Mouse (Mus musculus) retina, postnatal 1 day (tissue): Measurements from ENCODE around the gene Adamts7.

Experiments
- DNase-seq: peaks from one replicate; pipeline ENCODE4 v3.0.0-alpha.2; 2012

Adamts7 gene

DNA sequence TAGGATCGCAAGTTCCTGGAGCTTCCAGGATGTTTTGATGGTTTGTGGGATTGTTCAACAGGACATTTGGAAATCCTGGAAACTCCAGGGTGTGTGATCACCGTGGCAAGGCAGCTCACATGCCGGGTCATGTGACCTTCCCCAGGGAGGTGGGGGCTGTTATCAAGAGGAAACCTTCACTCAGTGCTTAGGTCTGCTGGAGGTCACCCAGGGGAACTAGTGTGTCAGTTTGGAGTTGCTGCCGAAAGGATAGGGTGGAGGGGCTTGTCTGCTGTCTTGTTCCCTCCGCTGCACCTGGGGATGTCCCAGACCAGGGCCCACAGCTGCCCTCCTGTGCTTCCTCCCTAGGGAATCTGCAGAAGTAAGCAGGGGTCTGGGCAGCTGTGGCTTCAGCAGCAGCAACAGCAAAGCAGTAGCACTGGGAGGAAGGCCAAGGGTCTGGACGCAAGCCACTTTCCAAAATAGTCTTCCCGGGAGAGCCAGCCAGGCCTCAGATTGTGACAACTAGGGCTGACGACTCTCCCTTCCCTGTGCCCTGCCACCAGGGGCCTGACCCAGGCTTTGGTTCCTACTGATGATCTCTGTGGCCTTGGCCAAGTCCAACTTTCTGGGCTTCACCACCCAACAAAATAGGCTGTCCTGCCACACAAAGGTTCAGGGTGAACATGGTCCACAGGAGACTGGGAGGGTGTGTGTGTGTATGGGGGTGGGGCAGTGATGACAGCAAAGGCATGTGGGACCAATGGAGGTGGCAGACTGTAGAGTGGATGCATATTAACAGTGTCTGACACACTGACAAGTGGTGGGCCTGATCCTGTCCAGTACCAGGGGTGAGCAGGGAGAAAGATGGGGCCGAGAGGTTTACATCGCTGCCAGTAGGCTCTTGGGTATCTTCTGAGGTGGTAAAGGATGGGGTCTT lies 35.9 kb downstream of the Adamts7 start:
- DNase-seq, result no peak

- no peak for DNase-seq
Measured at GRCm38 (mm10) chr9:90199611-90200010, 36.7 kb downstream of the Adamts7 start.

DNA sequence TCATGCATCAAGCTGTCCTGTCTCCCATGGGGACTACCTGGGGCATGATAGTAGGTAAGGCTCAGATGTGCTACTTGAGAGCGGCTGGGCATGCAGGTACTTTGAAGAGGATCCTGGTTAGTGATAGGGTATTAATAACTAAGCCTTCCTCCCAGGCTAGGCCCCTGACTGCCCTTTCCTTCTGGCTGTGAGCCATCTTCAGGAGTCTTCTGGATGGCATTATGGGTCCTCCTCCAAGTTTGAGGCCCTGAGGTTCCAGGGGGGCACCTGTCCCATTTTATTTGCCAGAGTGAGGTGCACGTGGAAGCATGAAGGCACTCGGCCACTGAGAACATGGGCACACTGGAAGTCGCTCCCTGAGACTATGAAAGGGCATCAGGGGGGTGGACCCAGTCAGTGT lies 37.6 kb downstream of the Adamts7 start:
- no peak for DNase-seq

DNA sequence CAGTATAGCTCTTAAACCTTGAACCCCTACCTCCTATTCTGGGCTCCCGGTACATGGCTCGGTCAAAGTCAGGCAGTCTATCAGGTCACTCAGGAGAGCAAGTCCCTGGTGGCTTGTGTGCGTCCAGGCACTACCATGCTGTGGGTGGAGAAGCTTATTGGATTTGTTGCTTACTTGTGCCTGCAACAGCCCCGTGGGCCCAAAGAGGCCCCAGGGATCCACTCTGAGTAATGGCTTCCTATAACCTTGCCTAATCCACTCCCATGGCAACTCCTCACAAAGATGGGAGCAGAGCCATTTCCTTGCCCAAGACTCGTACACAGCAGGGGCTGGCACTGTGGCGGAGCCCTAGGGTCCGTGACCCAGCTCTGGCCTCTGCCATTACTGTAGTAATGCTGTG lies 38.2 kb downstream of the Adamts7 start:
- no peak for DNase-seq

DNA sequence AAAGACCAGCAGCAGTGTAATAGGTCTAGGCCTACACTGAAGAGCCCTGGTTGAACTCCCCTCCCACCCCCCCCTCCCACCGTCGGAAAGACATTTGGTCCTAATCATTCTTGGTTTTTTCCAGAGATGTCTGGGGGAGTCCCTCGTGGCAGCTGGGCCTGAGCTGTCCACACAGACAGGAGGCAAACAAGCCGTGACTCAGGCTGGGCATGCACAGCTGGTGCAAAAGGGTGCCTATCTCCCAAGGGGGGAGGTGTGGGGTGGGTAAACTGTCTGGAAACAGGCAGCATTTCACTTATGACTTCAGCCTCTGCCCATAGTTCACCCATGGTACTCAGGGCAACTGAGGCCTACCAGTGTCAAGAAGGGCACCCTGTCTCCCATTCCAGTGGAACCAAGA lies 38.7 kb downstream of the Adamts7 start:
- DNase-seq, result no peak

- no peak for DNase-seq
Measured at GRCm38 (mm10) chr9:90203233-90203632, 40.4 kb downstream of the Adamts7 start.

DNA sequence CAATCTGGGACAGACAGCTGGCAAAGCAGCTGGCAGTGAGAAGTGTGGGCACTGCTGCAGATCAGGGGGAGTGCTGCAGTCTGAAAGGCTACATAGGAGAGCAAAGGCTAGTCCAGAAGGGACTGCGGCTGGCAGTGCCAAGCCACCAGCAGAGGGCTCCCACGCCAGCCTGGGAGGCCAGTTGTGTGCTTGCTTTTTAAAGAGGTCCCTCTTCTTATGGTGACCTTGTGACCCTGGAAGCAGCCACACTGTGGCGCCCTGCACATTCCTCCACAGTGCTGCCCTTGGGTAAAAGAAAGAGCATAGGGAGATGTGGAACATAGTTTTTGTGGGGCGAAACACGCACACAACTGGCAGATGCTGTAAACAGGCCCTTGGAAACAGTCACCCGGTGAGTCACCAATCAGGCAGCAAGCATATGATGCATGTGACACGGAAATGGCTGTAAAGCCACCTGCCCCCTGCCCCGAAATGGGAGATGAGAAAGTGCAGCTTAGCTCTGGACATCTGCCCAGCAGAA lies 41.6 kb downstream of the Adamts7 start:
- peak; percentile 28 for DNase-seq

DNA sequence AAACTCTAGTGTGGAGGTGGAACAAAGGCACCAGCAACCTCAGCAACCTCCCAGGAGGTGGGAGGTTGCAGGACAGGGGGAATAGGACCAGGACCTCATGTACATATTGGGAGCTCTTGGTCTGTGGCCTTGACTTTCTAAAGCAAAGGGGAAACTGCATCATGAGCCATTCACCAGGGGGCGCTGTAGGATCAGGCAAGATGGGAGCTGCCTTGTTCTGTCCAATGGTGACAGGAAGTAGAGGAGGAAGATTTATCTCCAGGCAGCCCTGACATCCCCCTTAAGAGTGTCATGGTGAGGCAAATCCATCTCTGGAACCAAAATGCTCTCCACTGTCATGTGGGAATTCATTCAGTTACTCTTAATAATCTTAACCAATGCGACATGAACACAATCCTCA lies 43.6 kb downstream of the Adamts7 start:
- DNase-seq, result peak; percentile 85

DNA sequence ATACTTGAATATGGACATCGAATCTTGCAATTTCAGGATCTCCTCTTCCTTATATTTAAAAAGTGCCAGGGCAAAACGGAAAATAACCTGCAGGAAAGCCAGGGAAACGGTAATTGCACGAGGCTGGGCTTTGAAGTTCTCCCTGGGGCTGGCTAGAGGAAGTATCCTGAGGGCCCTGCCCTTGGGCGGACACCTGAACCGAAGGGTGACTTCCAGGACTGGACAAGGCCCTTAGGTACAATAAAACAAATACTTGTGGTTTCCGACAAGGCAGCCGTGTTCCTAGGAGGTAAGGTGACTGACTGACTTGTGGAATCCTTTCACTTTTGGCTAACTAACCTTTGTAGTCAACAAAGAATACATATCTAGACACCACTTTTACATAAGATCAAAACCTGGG lies 44.9 kb downstream of the Adamts7 start:
- DNase-seq, result no peak

GRCm38 (mm10) chr9:90208655-90209054 lies 45.8 kb downstream of the Adamts7 start:
- DNase-seq, result no peak

DNA sequence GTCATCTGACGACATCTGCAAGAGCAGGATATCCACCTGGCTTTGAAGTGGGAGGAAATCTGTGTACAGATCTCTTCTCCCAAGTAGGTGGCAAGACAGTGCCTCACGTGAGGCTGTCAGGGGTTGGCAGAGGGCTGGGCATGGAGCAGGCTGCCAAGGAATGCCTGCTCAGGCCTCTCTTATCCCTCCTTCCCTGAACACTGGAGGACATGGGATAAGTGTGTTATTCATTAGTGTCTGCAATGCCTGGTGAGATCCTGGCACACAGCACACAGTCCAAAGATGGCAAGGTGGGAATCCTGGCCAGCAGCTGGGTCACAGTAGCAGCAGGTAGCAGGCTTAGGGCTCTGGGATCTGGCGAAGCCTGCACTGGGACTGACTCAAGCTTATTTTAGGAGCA lies 50.3 kb downstream of the Adamts7 start:
- no peak for DNase-seq

- no peak for DNase-seq
Measured at GRCm38 (mm10) chr9:90216259-90217001, 53.6 kb downstream of the Adamts7 start.

- no peak for DNase-seq
Measured at GRCm38 (mm10) chr9:90217501-90217900, 54.6 kb downstream of the Adamts7 start.

- no peak for DNase-seq
Measured at GRCm38 (mm10) chr9:90222275-90222674, 59.4 kb downstream of the Adamts7 start.

- no peak for DNase-seq
Measured at GRCm38 (mm10) chr9:90226081-90226741, 63.3 kb downstream of the Adamts7 start.

DNA sequence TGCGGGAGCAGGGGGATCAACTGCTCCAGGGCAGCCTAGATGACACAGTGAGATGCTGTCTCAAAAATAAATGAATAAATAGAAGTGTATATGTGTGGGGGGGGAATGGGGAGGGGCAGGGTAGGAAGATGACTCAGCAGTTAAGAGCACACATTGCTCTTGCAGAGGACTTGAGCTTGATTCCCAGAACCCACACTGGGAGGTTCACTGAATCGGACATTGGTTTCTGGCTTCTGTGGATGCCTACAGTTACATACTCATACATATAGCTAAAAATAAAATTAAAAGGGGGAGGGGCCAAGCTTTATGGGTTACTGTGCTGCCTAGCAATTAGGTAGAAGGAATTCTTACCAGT lies 63.9 kb downstream of the Adamts7 start:
- no peak for DNase-seq

DNA sequence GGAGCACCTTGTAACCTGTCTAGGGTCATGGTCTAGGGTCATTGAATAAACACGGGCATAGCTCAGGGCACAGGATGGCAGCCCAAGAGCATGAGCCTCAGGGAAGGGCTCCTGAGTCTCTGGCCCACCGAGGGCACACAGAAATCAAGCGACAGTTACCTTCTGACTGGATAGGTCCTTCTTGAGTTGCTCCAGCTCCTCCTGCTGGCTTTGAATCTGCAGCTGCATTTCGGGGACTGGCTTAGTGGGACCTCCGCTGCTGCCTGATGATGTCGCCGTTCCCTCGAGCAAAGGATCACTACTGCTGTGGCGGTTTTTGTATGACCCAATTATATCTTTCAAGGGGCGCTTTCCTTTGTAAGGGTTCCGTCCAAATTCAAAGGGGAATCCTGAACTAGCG lies 64.3 kb downstream of the Adamts7 start:
- DNase-seq, result no peak

DNA sequence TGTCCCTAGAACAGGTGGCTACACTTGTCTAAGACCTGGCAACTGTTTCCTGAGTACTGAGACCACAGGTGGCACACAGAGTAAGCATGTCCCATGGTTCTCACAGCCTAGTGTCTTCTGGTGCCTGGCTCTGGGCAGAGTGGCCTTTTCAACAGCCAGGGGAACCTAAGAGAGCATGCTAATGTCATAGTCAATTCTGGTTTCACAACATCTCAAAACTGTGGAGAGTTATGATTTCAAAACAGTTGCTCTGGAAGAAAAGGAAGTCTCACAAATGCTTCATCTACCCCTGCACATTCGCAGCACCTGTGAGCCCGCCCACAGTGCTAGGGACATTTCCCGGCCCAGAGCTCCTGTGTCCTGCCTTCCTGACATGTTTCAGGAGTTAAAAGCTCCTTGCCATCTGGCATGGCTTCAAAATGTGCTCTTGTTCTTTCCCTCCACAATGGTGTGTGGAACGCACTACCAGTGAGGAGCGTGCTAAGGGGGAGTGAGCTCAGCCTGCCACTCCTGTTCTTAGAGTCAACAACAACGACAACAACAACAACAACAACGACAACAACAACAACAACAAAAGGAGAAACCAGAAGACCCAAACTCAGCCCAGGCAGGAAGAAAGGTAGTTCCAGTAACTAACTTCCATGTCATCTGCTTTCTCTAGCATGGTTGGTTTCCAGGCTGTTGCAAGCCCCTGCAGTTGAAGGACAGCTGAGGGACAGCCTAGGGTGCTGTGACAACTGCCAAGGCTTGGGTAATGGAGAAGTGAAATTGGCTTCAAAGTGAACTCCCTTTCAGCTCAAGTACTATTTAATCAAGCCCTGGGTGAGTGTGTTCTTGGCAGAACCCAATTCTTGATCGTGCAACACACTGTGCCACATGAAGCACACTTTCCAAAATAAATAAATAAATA lies 70.2 kb downstream of the Adamts7 start:
- no peak for DNase-seq

- no peak for DNase-seq
Measured at GRCm38 (mm10) chr9:90233906-90234419, 71.1 kb downstream of the Adamts7 start.

GRCm38 (mm10) chr9:90234786-90235185 lies 71.9 kb downstream of the Adamts7 start:
- DNase-seq, result no peak

- DNase-seq, result no peak
Measured at GRCm38 (mm10) chr9:90235258-90235882, 72.5 kb downstream of the Adamts7 start.

DNA sequence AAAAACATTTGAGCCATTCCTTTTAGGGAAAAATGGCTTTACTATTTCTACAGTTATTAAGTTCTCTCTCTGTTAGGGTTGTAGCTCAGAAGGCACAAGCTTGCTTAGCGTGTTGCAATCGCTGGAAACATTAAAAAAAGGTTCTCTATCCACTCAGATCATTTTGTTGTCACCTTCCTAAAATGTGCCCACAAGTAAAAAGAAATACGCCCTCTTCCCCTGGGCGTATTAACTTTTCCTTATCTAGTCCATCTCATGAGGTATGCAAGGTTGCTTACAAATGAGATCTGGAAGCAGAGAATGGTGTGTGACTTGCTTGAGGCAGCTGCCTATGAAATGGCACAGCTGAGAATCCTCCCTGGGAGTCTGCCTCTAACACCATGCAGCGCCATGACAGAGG lies 73.9 kb downstream of the Adamts7 start:
- DNase-seq, result no peak
